Mouse (Mus musculus) heart, postnatal 0 days (tissue): Measurements from ENCODE around the gene Gphn. TPM values are rescaled to one million over a fixed set of nuclear protein-coding genes. Genes with fewer than 3 reads are reported as not detected.
A peak's percentile ranks its signal among the peaks of the same experiment; 100 is the strongest.

ENCODE experiments used
- ATAC-seq: fragments of 200-750 bp; cut with Nextera tagmentation; 2 replicates; pipeline ENCODE4 v1.8.0; 2017; ENCODE audit warnings: low read depth, moderate number of reproducible peaks, moderate library complexity; ENCODE audit not compliant: insufficient read depth
- DNase-seq: peaks from one replicate; pipeline ENCODE4 v3.0.0-alpha.2; 2016; ENCODE audit warnings: low spot score
- H3K27ac ChIP-seq: fragments of 300-500 bp; sonication (generic); 2 replicates; pipeline ENCODE4 v1.5.1; 2014; ENCODE audit warnings: low read depth, mild to moderate bottlenecking
- H3K27me3 ChIP-seq: fragments of 300-500 bp; sonication (generic); 2 replicates; pipeline ENCODE4 v1.6.1; 2014; ENCODE audit warnings: low read length, mixed read lengths; ENCODE audit not compliant: control insufficient read depth, insufficient read depth
- H3K36me3 ChIP-seq: fragments of 300-500 bp; sonication (generic); replicated peaks from 2 replicates; pipeline ENCODE4 v1.6.1; 2014; ENCODE audit warnings: low read length, mixed read lengths; ENCODE audit not compliant: control insufficient read depth, insufficient read depth
- H3K4me1 ChIP-seq: fragments of 300-500 bp; sonication (generic); 2 replicates; pipeline ENCODE4 v1.6.1; 2014; ENCODE audit warnings: antibody characterized with exemption; ENCODE audit not compliant: control insufficient read depth, insufficient read depth
- H3K4me2 ChIP-seq: fragments of 300-500 bp; sonication (generic); 2 replicates; pipeline ENCODE4 v1.6.1; 2014; ENCODE audit warnings: low read depth, mild to moderate bottlenecking, low read length, moderate library complexity
- H3K4me3 ChIP-seq: fragments of 300-500 bp; sonication (generic); 2 replicates; pipeline ENCODE4 v1.5.1; 2014; ENCODE audit warnings: low read depth, low read length
- H3K9ac ChIP-seq: fragments of 300-500 bp; sonication (generic); replicated peaks from 2 replicates; pipeline ENCODE4 v1.6.1; 2014; ENCODE audit warnings: low read depth, low read length, mixed read lengths
- H3K9me3 ChIP-seq: fragments of 300-500 bp; sonication (generic); replicated peaks from 2 replicates; pipeline ENCODE4 v1.6.1; 2016; ENCODE audit warnings: low read length; ENCODE audit not compliant: control insufficient read depth
- CTCF ChIP-seq: IDR thresholded peaks from 2 replicates; pipeline ENCODE4 v1.5.1; 2016; ENCODE audit warnings: antibody characterized with exemption, control low read depth, low read depth
- EP300 ChIP-seq: IDR thresholded peaks from 2 replicates; pipeline ENCODE4 v1.6.1; 2016; ENCODE audit warnings: antibody characterized with exemption, low read depth
- WGBS: fragments of 180-500 bp; shearing (Covaris S2); extraction: QIAGEN DNeasy Blood & Tissue Kit; methylation state at CpG from one replicate; pipeline ENCODE4 v1.1.7; 2014; 5-methylcytosine and 5-hydroxymethylcytosine counted together
- polyA plus RNA-seq: library from polyadenylated mRNA; unstranded; fragments of >200 nt; fragmentation: Nextera tagmentation; extraction: Ambion mirVana; gene quantifications from 2 replicates; pipeline ENCODE4 v1.2.1, GENCODE M21; 2015
- total RNA-seq: library from RNA; depleted of rRNA; stranded (reverse); fragments of >200 nt; gene quantifications from 2 replicates; pipeline ENCODE4 v1.2.3, GENCODE M21; 2014; ENCODE audit warnings: low replicate concordance

The Gphn gene
- total and polyA plus RNA-seq, 2 experiments from 2014 or later, result 12.4 to 15.2 TPM

DNA sequence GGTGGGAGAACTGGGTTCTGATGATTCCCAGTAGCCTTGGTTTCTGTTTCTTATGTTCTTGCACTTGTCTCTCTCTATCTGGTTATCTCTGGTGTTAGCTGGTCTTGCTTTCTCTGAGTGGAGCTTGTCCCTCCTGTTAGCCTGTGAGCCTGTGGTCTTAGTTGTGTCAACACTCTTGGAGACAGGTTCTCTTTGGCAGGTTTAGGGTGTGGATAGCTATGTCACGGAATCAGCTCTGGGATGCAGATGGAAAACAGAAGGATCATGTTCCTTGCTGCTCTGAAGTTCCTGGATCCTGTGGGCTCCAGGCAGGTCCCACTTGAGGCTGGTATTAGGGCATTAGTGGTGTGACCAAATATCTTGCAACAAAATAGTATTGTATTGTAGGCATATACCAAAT lies 64.2 kb downstream of the Gphn start:
- peak; percentile 69 for ATAC-seq

DNA sequence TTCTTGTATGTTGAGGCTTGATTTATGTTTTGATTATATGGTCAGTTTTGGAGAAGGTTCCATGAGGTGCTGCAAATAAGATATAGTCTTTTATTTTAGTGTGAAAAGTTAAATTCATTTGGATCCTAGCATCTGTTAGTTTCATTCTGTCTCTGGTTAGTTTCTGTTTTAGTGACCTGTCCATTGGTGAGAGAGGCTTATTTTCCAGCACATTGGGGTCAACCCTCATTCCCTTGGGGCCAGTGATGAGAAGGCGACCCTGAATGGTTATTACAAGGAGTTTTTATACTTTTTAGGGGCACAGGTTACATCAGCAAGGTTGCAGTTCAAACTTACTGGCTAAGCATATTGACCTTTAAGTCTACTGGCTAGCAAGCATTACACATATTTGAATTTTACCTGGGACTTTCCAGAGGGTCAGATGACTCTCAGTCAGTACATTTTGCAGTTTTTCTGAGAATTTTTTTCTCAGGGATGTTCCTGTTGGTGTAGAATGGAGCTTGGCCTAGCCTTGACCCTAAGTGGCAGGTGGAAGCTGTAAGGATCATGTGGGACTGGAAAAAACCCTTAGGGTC lies 72.7 kb downstream of the Gphn start:
- WGBS, result 91% methylated on average over 1 of the region's 1 CpGs
- DNase-seq (no peak), ATAC-seq (no peak)
- no peak overlapping the region for H3K27ac ChIP-seq
- H3K4me2 ChIP-seq, result no peak overlapping the region
- no peak overlapping the region for H3K9ac ChIP-seq
- no peaks in the 10 kb centered on the region for H3K36me3 ChIP-seq
- H3K9me3 ChIP-seq, result no peaks in the 10 kb centered on the region
- no peak for TF ChIP-seq CTCF
- no peak for TF ChIP-seq EP300
- H3K4me3 ChIP-seq, result no peak overlapping the region
- H3K4me1 ChIP-seq, result no peaks in the 10 kb centered on the region
- H3K27me3 ChIP-seq, result no peaks in the 10 kb centered on the region

More for the DNA sequence above, 64.2 kb downstream of the Gphn start:
- Histone ChIP-seq H3K4me3 (no peak overlapping the region), H3K4me2 (no peak overlapping the region), H3K9me3 (no peaks in the 10 kb centered on the region), H3K36me3 (no peaks in the 10 kb centered on the region), H3K4me1 (no peaks in the 10 kb centered on the region), H3K27me3 (no peaks in the 10 kb centered on the region), H3K27ac (no peak overlapping the region), H3K9ac (no peak overlapping the region)
- peak; percentile 16 for DNase-seq
- TF ChIP-seq EP300 (no peak), CTCF (no peak)
- 38% methylated on average over 1 of the region's 1 CpGs for WGBS

DNA sequence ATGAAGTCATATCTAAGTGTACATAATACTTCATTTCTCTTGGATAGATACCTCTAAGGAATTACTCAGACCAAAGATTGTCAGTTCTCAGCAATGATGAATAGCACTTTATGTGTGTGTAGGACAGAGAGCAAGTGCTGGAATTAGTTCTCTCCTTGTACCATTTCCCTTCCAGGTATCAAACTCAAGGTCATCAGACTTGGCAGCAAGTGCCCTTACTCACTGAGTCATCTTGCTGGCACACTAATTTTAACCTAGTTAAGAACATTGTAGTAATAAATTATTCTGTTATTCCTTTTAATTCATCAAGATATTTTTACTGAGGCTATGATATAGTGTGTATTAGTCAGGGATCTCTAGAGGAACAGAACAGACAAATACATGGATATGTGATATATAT lies 88.9 kb downstream of the Gphn start:
- H3K4me3 ChIP-seq, result no peak overlapping the region
- ATAC-seq, result no peak
- no peaks in the 10 kb centered on the region for H3K36me3 ChIP-seq
- H3K27me3 ChIP-seq, result no peaks in the 10 kb centered on the region
- no peak for DNase-seq
- no peak overlapping the region for H3K4me2 ChIP-seq
- no peak overlapping the region for H3K9ac ChIP-seq
- H3K4me1 ChIP-seq, result no peaks in the 10 kb centered on the region
- no peak overlapping the region for H3K27ac ChIP-seq
- H3K9me3 ChIP-seq, result no peaks in the 10 kb centered on the region
- TF ChIP-seq CTCF (no peak), EP300 (no peak)

DNA sequence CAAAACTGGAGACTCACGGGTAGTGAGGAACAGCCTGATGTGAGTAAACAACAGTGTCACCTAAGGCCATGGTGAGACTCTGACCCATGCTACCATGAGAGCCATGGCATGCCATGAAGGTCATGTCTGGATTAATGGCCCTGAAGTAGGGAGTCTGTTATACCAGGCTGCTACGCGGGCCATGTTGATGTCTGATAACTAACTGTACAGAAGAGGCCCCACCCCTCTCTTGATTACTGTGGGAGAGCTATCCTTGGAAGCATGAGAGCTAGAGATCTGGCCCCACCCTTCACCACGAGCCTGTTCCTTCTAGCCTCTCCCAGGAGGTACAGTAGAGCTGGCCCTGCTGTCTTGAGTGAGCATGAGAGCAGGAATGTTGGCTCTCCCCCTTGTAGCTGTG lies 101.8 kb downstream of the Gphn start:
- TF ChIP-seq EP300, result no peak
- no peak for TF ChIP-seq CTCF
- 69% methylated on average over 4 of the region's 4 CpGs for WGBS

DNA sequence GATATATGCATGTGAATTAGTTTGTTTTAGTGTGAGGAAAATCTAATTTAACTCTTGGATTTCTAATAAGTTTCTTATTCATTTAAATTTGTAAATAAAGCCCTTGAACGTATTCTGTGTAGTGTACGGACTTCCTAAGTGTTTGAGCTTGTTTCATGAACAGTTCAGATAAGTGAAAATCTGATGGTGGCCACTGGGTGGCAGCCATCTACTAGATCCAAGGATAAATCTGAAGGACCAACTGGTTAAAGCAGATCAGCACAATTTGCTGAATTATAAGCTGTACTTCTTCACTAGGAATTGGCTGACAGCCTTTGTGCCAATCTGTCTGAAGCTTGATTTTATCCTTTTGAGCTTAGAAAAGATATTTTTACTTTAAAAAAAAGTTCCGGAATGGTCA lies 105.9 kb downstream of the Gphn start:
- ATAC-seq, result no peak
- 53% methylated on average over 3 of the region's 3 CpGs for WGBS
- Histone ChIP-seq H3K4me2 (no peak overlapping the region), H3K4me3 (no peak overlapping the region), H3K36me3 (no peaks in the 10 kb centered on the region), H3K9me3 (no peaks in the 10 kb centered on the region), H3K27ac (no peak overlapping the region), H3K4me1 (no peaks in the 10 kb centered on the region), H3K27me3 (no peaks in the 10 kb centered on the region), H3K9ac (no peak overlapping the region)
- TF ChIP-seq CTCF (peak; percentile 64), EP300 (no peak)
- peak; percentile 43 for DNase-seq

More for the DNA sequence above, 101.8 kb downstream of the Gphn start:
- H3K27me3 ChIP-seq, result no peaks in the 10 kb centered on the region
- H3K27ac ChIP-seq, result no peak overlapping the region
- no peaks in the 10 kb centered on the region for H3K36me3 ChIP-seq
- no peaks in the 10 kb centered on the region for H3K4me1 ChIP-seq
- no peak for ATAC-seq
- no peaks in the 10 kb centered on the region for H3K9me3 ChIP-seq
- H3K4me3 ChIP-seq, result no peak overlapping the region
- H3K9ac ChIP-seq, result no peak overlapping the region
- H3K4me2 ChIP-seq, result no peak overlapping the region
- no peak for DNase-seq

DNA sequence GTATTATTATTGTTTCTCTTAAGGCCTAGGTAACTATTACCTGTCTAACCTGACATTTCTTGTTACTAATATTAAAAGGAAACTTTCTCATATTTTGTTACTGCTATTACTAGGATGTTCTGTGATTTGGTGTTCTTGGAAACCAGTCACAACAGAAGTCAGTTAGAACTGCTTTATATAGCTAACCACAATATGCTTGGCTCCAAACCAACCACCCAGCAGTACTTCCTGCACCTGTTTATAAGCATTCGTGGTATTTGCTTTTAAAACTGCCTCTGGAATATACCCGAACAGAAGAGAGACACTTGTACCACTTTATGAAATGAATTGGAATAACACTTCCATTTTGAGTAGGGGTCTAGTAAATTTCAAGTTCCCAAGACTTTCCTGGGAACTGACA lies 130.3 kb downstream of the Gphn start:
- DNase-seq (no peak), ATAC-seq (no peak)
- Histone ChIP-seq H3K4me2 (no peak overlapping the region), H3K4me1 (no peaks in the 10 kb centered on the region), H3K27ac (no peak overlapping the region), H3K9ac (no peak overlapping the region), H3K27me3 (no peaks in the 10 kb centered on the region), H3K36me3 (no peaks in the 10 kb centered on the region), H3K9me3 (no peaks in the 10 kb centered on the region), H3K4me3 (no peak overlapping the region)
- TF ChIP-seq EP300, result no peak
- TF ChIP-seq CTCF, result no peak
- WGBS, result 60% methylated on average over 2 of the region's 2 CpGs
